Mouse (Mus musculus) layer of hippocampus, adult 9-11 months (tissue): ENCODE measurements around the gene Med19.
"Not testable (repeated sequence)": the region's sequence is repeated elsewhere in the genome, so short reads cannot be mapped to it uniquely, and the experiment has no call there.

Source experiments
- DNase-seq: peaks from one replicate; pipeline ENCODE4 v3.0.0; 2022

Gene Med19

GRCm38 (mm10) chr2:84721182-84721581 is 43.0 kb downstream of the Med19 start:
- DNase-seq: no peak

GRCm38 (mm10) chr2:84723856-84724255 is 45.7 kb downstream of the Med19 start:
- DNase-seq: no peak

- DNase-seq: no peak
These were observed 47.6 kb downstream of the Med19 start for GRCm38 (mm10) chr2:84725770-84726169.

- no peak for DNase-seq
These were observed 48.5 kb downstream of the Med19 start for GRCm38 (mm10) chr2:84726716-84727115.

GRCm38 (mm10) chr2:84727172-84727858 is 49.1 kb downstream of the Med19 start, which contains the start of gene Clp1:
TSS of gene Clp1 (minus strand) at chr2:84727350.
- DNase-seq: peak; percentile 97

- DNase-seq: not testable (repeated sequence)
These were observed 50.0 kb downstream of the Med19 start for GRCm38 (mm10) chr2:84728191-84728590.

- no peak for DNase-seq
These were observed 53.0 kb downstream of the Med19 start for GRCm38 (mm10) chr2:84731206-84731605.

GRCm38 (mm10) chr2:84732394-84732793 is 54.2 kb downstream of the Med19 start:
- no peak for DNase-seq

GRCm38 (mm10) chr2:84733579-84734300 is 55.5 kb downstream of the Med19 start, which contains the start of gene Ypel4:
TSS of gene Ypel4 (plus strand) at chr2:84734058.
- peak; percentile 83 for DNase-seq

GRCm38 (mm10) chr2:84734351-84734864 is 56.2 kb downstream of the Med19 start:
- no peak for DNase-seq

GRCm38 (mm10) chr2:84734919-84735318 is 56.7 kb downstream of the Med19 start:
- no peak for DNase-seq

GRCm38 (mm10) chr2:84735346-84735920 is 57.2 kb downstream of the Med19 start:
- DNase-seq: no peak

GRCm38 (mm10) chr2:84736312-84737161 is 58.3 kb downstream of the Med19 start:
- no peak for DNase-seq

- no peak for DNase-seq
These were observed 59.3 kb downstream of the Med19 start for GRCm38 (mm10) chr2:84737451-84737925.
